Mouse (Mus musculus) hindbrain, embryonic 16.5 days (tissue): ENCODE measurements around the gene Kcnk3. TPM values are rescaled to one million over a fixed set of nuclear protein-coding genes. Genes with fewer than 3 reads are reported as not detected.

Experiments
- ATAC-seq: fragments of 200-750 bp; cut with Nextera tagmentation; 2 replicates; pipeline ENCODE4 v1.8.0; 2017; ENCODE audit warnings: moderate TSS enrichment, moderate library complexity
- H3K27ac ChIP-seq: fragments of 300-500 bp; sonication (generic); 2 replicates; pipeline ENCODE4 v1.5.1; 2014; ENCODE audit warnings: low read depth, mild to moderate bottlenecking, control low read depth, low read length, moderate library complexity
- H3K27me3 ChIP-seq: fragments of 300-500 bp; sonication (generic); replicated peaks from 2 replicates; pipeline ENCODE4 v1.6.1; 2014; ENCODE audit warnings: low read length; ENCODE audit not compliant: control insufficient read depth, insufficient read depth
- H3K36me3 ChIP-seq: fragments of 300-500 bp; sonication (generic); 2 replicates; pipeline ENCODE4 v1.6.1; 2014; ENCODE audit warnings: mild to moderate bottlenecking, low read length, moderate library complexity, mixed read lengths; ENCODE audit not compliant: control insufficient read depth, insufficient read depth
- H3K4me1 ChIP-seq: fragments of 300-500 bp; sonication (generic); 2 replicates; pipeline ENCODE4 v1.6.1; 2014; ENCODE audit warnings: low read depth, low read length; ENCODE audit not compliant: control insufficient read depth, insufficient read depth
- H3K4me2 ChIP-seq: fragments of 300-500 bp; sonication (generic); 2 replicates; pipeline ENCODE4 v1.6.1; 2014; ENCODE audit warnings: mild to moderate bottlenecking, low read length, control low read depth, moderate library complexity
- H3K4me3 ChIP-seq: fragments of 300-500 bp; sonication (generic); 2 replicates; pipeline ENCODE4 v1.5.1; 2014; ENCODE audit warnings: mild to moderate bottlenecking, low read length, control low read depth, moderate library complexity
- H3K9ac ChIP-seq: fragments of 300-500 bp; sonication (generic); 2 replicates; pipeline ENCODE4 v1.6.1; 2014; ENCODE audit warnings: low read depth, mild to moderate bottlenecking, control low read depth, low read length, moderate library complexity
- H3K9me3 ChIP-seq: fragments of 300-500 bp; sonication (generic); 2 replicates; pipeline ENCODE4 v1.6.1; 2014; ENCODE audit warnings: mild to moderate bottlenecking, low read length, moderate library complexity; ENCODE audit not compliant: control insufficient read depth
- WGBS: fragments of 180-500 bp; shearing (Covaris S2); extraction: QIAGEN DNeasy Blood & Tissue Kit; methylation state at CpG from one replicate; pipeline ENCODE4 v1.1.7; 2014; 5-methylcytosine and 5-hydroxymethylcytosine counted together
- polyA plus RNA-seq: library from polyadenylated mRNA; unstranded; fragments of >200 nt; fragmentation: Nextera tagmentation; extraction: Ambion mirVana; gene quantifications from 2 replicates; pipeline ENCODE4 v1.2.1, GENCODE M21; 2015

Kcnk3 gene
- polyA plus RNA-seq, 1 experiment from 2014 or later: 8.0 TPM

DNA sequence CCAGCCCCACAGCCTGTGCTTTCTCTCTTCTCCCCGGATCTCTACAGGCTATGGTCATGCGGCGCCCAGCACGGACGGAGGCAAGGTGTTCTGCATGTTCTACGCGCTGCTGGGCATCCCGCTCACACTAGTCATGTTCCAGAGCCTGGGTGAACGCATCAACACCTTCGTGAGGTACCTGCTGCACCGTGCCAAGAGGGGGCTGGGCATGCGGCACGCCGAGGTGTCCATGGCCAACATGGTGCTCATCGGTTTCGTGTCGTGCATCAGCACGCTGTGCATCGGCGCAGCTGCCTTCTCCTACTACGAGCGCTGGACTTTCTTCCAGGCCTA lies 33.8 kb downstream of the Kcnk3 start:
- Histone ChIP-seq H3K4me3 (peak overlapping the region; percentile 37), H3K36me3 (no peaks in the 10 kb centered on the region), H3K9ac (peak overlapping the region; percentile 59), H3K4me2 (peak overlapping the region; percentile 62), H3K9me3 (no peaks in the 10 kb centered on the region), H3K27ac (no peak overlapping the region), H3K4me1 (peaks cover 15% of the 10 kb centered on the region), H3K27me3 (peaks cover 18% of the 10 kb centered on the region)
- WGBS: 53% methylated on average over 22 of the region's 22 CpGs
- 0 out of 2 replicates have a peak, but pooled peaks have one; percentile 2 for ATAC-seq

GRCm38 (mm10) chr5:30622177-30622840 lies 34.3 kb downstream of the Kcnk3 start:
- peak overlapping the region; percentile 37 for H3K4me3 ChIP-seq
- WGBS: 4% methylated on average over 69 of the region's 69 CpGs
- peak overlapping the region; percentile 59 for H3K9ac ChIP-seq
- no peak overlapping the region for H3K27ac ChIP-seq
- H3K4me2 ChIP-seq: peak overlapping the region; percentile 62
- H3K9me3 ChIP-seq: no peaks in the 10 kb centered on the region
- peak; percentile 54 for ATAC-seq
- H3K27me3 ChIP-seq: peaks cover 18% of the 10 kb centered on the region
- H3K36me3 ChIP-seq: no peaks in the 10 kb centered on the region
- H3K4me1 ChIP-seq: peaks cover 15% of the 10 kb centered on the region

GRCm38 (mm10) chr5:30622841-30623185 lies 34.8 kb downstream of the Kcnk3 start:
- peaks cover 14% of the 10 kb centered on the region for H3K4me1 ChIP-seq
- peak overlapping the region; percentile 37 for H3K4me3 ChIP-seq
- no peak overlapping the region for H3K27ac ChIP-seq
- H3K9me3 ChIP-seq: no peaks in the 10 kb centered on the region
- ATAC-seq: peak; percentile 28; the same call in 1 of the 2 replicates
- no peaks in the 10 kb centered on the region for H3K36me3 ChIP-seq
- peak overlapping the region; percentile 62 for H3K4me2 ChIP-seq
- peak overlapping the region; percentile 38; the same call in 1 of the 2 replicates for H3K9ac ChIP-seq
- WGBS: 3% methylated on average over 10 of the region's 10 CpGs
- peaks cover 18% of the 10 kb centered on the region for H3K27me3 ChIP-seq

GRCm38 (mm10) chr5:30623380-30623779 lies 35.4 kb downstream of the Kcnk3 start:
- ATAC-seq: no peak
- Histone ChIP-seq H3K4me3 (no peak overlapping the region), H3K9ac (no peak overlapping the region), H3K4me2 (no peak overlapping the region), H3K27me3 (peaks cover 18% of the 10 kb centered on the region), H3K4me1 (peaks cover 12% of the 10 kb centered on the region; the same call in 1 of the 2 replicates), H3K9me3 (no peaks in the 10 kb centered on the region), H3K27ac (no peak overlapping the region), H3K36me3 (no peaks in the 10 kb centered on the region)
- WGBS: 61% methylated on average over 2 of the region's 2 CpGs

GRCm38 (mm10) chr5:30624311-30624710 lies 36.3 kb downstream of the Kcnk3 start:
- 24% methylated on average over 1 of the region's 1 CpGs for WGBS
- Histone ChIP-seq H3K9ac (no peak overlapping the region), H3K27ac (no peak overlapping the region), H3K4me2 (no peak overlapping the region), H3K27me3 (peaks cover 18% of the 10 kb centered on the region), H3K4me3 (no peak overlapping the region), H3K4me1 (peaks cover 12% of the 10 kb centered on the region; the same call in 1 of the 2 replicates), H3K9me3 (no peaks in the 10 kb centered on the region), H3K36me3 (no peaks in the 10 kb centered on the region)
- no peak for ATAC-seq

DNA sequence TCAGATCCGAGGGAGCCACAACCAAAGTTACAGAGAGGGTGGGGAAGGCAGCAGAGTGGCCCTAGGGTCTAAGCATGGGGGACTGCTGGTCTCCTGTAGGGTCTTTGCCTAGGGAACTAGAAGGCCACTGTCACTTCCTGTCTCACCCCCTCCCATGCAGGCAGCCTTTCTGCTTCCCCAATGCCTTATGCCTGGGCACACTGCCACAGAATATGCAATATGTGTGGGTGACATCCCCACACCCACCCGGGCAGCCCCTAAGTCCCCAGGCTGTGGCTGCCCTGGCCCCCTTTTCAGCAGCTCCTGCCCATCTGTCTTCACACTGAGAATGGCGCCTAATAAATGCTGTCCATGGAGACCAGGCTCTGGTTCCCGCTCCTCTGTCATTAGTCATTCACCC lies 36.9 kb downstream of the Kcnk3 start:
- WGBS: 55% methylated on average over 4 of the region's 4 CpGs
- Histone ChIP-seq H3K36me3 (no peaks in the 10 kb centered on the region), H3K4me3 (no peak overlapping the region), H3K9me3 (no peaks in the 10 kb centered on the region), H3K4me2 (no peak overlapping the region), H3K4me1 (peaks cover 12% of the 10 kb centered on the region; the same call in 1 of the 2 replicates), H3K27ac (no peak overlapping the region), H3K27me3 (peaks cover 18% of the 10 kb centered on the region), H3K9ac (no peak overlapping the region)
- ATAC-seq: no peak

DNA sequence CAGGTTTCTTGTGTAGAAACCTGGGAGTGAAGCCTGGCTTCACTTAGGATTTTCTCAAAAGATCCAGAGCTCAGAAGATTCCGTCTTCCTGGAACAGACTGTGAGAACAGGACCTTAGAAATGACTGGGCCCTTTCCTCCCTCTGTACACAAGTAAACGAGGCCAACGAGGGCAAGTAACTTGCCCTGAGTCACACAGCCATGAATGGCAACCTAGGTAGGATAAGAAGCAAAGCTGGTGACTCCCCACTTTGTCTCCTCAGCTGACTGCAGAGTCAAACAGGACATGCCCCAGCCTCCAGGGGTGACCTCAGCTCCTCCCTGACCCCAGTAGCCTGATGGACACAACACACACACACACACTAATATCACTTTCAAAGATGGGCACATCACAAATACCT lies 37.4 kb downstream of the Kcnk3 start:
- H3K9ac ChIP-seq: no peak overlapping the region
- peaks cover 18% of the 10 kb centered on the region for H3K27me3 ChIP-seq
- peaks cover 12% of the 10 kb centered on the region; the same call in 1 of the 2 replicates for H3K4me1 ChIP-seq
- no peak overlapping the region for H3K4me3 ChIP-seq
- H3K4me2 ChIP-seq: no peak overlapping the region
- 73% methylated on average over 3 of the region's 3 CpGs for WGBS
- no peak for ATAC-seq
- no peaks in the 10 kb centered on the region for H3K36me3 ChIP-seq
- no peaks in the 10 kb centered on the region for H3K9me3 ChIP-seq
- no peak overlapping the region for H3K27ac ChIP-seq

GRCm38 (mm10) chr5:30626331-30627105 lies 38.5 kb downstream of the Kcnk3 start:
- H3K4me3 ChIP-seq: no peak overlapping the region
- H3K4me1 ChIP-seq: peaks cover 12% of the 10 kb centered on the region; the same call in 1 of the 2 replicates
- peaks cover 13% of the 10 kb centered on the region for H3K27me3 ChIP-seq
- no peak overlapping the region for H3K9ac ChIP-seq
- no peak overlapping the region for H3K27ac ChIP-seq
- WGBS: 82% methylated on average over 8 of the region's 8 CpGs
- no peak overlapping the region for H3K4me2 ChIP-seq
- no peaks in the 10 kb centered on the region for H3K36me3 ChIP-seq
- no peaks in the 10 kb centered on the region for H3K9me3 ChIP-seq
- no peak for ATAC-seq

GRCm38 (mm10) chr5:30628511-30628910 lies 40.5 kb downstream of the Kcnk3 start:
- WGBS: 86% methylated on average over 3 of the region's 3 CpGs
- no peak for ATAC-seq
- H3K4me1 ChIP-seq: no peaks in the 10 kb centered on the region
- H3K9me3 ChIP-seq: no peaks in the 10 kb centered on the region
- no peak overlapping the region for H3K4me3 ChIP-seq
- no peak overlapping the region for H3K4me2 ChIP-seq
- H3K36me3 ChIP-seq: no peaks in the 10 kb centered on the region
- H3K9ac ChIP-seq: no peak overlapping the region
- peaks cover 3% of the 10 kb centered on the region; the same call in 1 of the 2 replicates for H3K27me3 ChIP-seq
- H3K27ac ChIP-seq: no peak overlapping the region
